Mouse (Mus musculus) C2C12 (cell line): ENCODE measurements around the gene C1s1. TPM values are rescaled to one million over a fixed set of nuclear protein-coding genes. Genes with fewer than 3 reads are reported as not detected.
"Not testable (repeated sequence)": the region's sequence is repeated elsewhere in the genome, so short reads cannot be mapped to it uniquely, and the experiment has no call there.

ENCODE experiments used
- H3K27me3 ChIP-seq: one replicate; pipeline ENCODE4 v1.6.1; 2011; ENCODE audit not compliant: control insufficient read depth, insufficient read depth, insufficient read length
- H3K36me3 ChIP-seq: one replicate; pipeline ENCODE4 v1.6.1; 2011; ENCODE audit not compliant: control insufficient read depth, insufficient read depth
- H3K4me3 ChIP-seq: one replicate; pipeline ENCODE4 v1.5.1; 2011; ENCODE audit warnings: mild to moderate bottlenecking, control low read depth; ENCODE audit not compliant: poor library complexity, insufficient read depth, severe bottlenecking
- H3K79me2 ChIP-seq: one replicate; pipeline ENCODE4 v1.6.1; 2011; ENCODE audit not compliant: control insufficient read depth, insufficient read depth
- H3K79me3 ChIP-seq: one replicate; pipeline ENCODE4 v1.6.1; 2011; ENCODE audit warnings: low read depth, control low read depth
- H3ac ChIP-seq: one replicate; pipeline ENCODE3; 2011; ENCODE audit warnings: low read depth; ENCODE audit not compliant: control insufficient read depth, insufficient read length
- CEBPB ChIP-seq: IDR thresholded peaks from one replicate; pipeline ENCODE4 v1.6.1; 2011; ENCODE audit warnings: low read depth, mild to moderate bottlenecking, control low read depth, moderate library complexity
- CTCF ChIP-seq: IDR thresholded peaks from one replicate; pipeline ENCODE4 v1.5.1; 2011; ENCODE audit not compliant: control insufficient read depth, insufficient read depth, insufficient read length
- FOSL1 ChIP-seq: IDR thresholded peaks from one replicate; pipeline ENCODE4 v1.8.0; 2011; ENCODE audit warnings: mild to moderate bottlenecking, low read length; ENCODE audit not compliant: poor library complexity, insufficient read depth, severe bottlenecking
- MAX ChIP-seq: IDR thresholded peaks from one replicate; pipeline ENCODE4 v1.6.1; 2011; ENCODE audit warnings: mild to moderate bottlenecking, control low read depth
- MYOD1 ChIP-seq: IDR thresholded peaks from one replicate; pipeline ENCODE4 v1.6.1; 2011; ENCODE audit warnings: low read depth; ENCODE audit not compliant: control insufficient read depth, insufficient read length
- MYOG ChIP-seq: IDR thresholded peaks from one replicate; pipeline ENCODE4 v1.6.1; 2011; ENCODE audit not compliant: control insufficient read depth, insufficient read length; ENCODE audit errors: extremely low read depth
- USF1 ChIP-seq: IDR thresholded peaks from one replicate; pipeline ENCODE4 v1.6.1; 2011; ENCODE audit warnings: low read depth, mild to moderate bottlenecking, control low read depth, moderate library complexity
- polyA plus RNA-seq: library from polyadenylated mRNA; unstranded; fragments of >200 nt; fragmentation: generic; extraction: Trizol; gene quantifications from one replicate; pipeline ENCODE4 v1.2.1, GENCODE M21; 2012; ENCODE audit warnings: missing spikeins

C1s1 gene
- polyA plus RNA-seq, 1 experiment, result 0.05 TPM

DNA sequence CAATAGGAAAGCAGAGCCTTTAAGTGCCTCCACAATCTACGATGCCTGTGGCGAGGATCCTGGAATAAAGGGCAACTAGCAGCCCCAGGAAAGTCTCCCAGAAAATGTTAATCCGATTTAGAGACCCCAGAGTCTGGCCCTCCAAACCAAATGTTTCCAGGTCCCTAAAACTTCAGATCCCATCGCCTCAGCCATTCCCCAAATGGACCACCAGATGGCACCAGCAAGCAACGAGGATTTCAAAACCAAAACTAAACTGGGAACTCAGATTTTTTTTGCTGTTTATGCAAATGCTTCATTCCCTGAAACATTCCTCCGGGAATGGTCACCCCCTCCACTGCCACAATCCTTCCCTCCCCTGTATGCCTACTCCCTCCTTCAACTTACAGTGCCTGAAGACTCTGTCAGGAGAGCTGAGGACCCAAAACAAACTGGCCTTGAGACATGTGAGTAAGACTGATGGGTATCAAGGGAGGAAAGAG is 29.8 kb downstream of the C1s1 start, which contains the start of gene C1ra:
C1ra (plus strand) TSS at position 51 of the 482 bp plus-strand sequence.
- Histone ChIP-seq H3K4me3 (no peak within 1 kb of the TSS), H3K79me3 (no peaks in the 10 kb centered on the region), H3ac (no peak within 1 kb of the TSS), H3K79me2 (no peaks in the 10 kb centered on the region), H3K36me3 (no peaks in the 10 kb centered on the region), H3K27me3 (no peaks in the 10 kb centered on the region)
- no peak for TF ChIP-seq CTCF
- TF ChIP-seq USF1, result no peak
- no peak for TF ChIP-seq CEBPB
- no peak for TF ChIP-seq MYOD1
- no peak for TF ChIP-seq MAX
- TF ChIP-seq MYOG, result no peak
- no peak for TF ChIP-seq FOSL1

DNA sequence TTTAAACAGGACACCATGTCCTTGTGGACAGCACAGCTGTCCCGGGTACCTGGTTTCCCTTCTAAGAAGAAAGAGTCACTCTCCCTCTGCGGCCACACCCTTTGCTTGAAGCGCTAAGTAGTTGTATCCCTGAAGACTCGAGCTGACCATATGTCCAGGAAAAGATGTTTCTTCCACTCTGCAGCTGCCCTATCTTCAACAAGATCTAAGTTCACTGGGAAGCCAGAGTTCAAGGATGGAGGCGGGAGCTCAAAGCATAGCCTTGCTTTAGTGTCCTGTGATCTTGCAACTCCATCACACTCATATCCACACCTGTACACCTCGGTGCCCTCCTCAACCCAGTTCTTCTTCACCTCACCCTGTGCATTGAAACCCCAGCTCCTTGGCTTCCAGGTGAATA is 30.2 kb downstream of the C1s1 start:
- Histone ChIP-seq H3K79me2 (no peaks in the 10 kb centered on the region), H3K79me3 (no peaks in the 10 kb centered on the region), H3K4me3 (no peak overlapping the region), H3K27me3 (no peaks in the 10 kb centered on the region), H3K36me3 (no peaks in the 10 kb centered on the region), H3ac (no peak overlapping the region)
- TF ChIP-seq FOSL1, result no peak
- no peak for TF ChIP-seq MAX
- no peak for TF ChIP-seq CEBPB
- no peak for TF ChIP-seq MYOG
- TF ChIP-seq CTCF, result no peak
- no peak for TF ChIP-seq MYOD1
- no peak for TF ChIP-seq USF1

DNA sequence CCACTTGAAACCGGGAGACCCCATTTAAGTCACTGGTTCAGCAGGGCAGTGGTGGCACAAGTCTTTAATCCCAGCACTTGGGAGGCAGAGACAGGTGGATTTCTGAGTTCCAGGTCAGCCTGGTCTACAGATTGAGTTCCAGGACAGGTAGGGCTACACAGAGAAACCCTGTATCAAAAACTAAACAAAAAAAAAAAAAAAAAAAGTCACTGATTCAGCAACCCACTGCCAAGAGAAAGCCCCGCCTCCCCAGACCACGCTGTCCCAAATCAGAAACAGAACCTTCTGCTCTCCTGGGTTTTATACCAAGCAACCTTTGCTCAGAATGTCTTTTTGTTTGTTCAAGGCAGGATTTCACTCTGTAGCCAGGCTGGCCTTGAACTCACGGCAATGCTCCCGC is 33.0 kb downstream of the C1s1 start:
- not testable (repeated sequence) for H3K79me3 ChIP-seq, H3K27me3 ChIP-seq, H3ac ChIP-seq, H3K36me3 ChIP-seq, H3K79me2 ChIP-seq, H3K4me3 ChIP-seq

DNA sequence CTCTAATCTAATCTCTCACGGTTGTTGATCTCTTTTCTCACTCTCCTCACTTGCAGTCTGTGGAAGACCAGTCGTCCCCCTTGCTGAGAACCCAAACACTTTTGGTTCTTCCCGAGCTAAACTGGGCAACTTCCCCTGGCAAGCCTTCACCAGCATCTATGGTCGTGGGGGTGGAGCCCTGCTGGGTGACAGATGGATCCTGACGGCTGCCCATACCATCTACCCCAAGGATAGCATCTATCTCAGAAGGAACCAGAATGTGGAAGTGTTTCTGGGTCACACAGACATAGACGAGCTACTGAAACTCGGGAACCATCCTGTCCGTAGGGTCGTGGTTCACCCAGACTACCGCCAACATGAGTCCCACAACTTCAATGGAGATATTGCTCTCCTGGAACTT is 33.9 kb downstream of the C1s1 start:
- Histone ChIP-seq H3K79me2 (no peaks in the 10 kb centered on the region), H3K36me3 (no peaks in the 10 kb centered on the region), H3K4me3 (no peak overlapping the region), H3ac (no peak overlapping the region), H3K79me3 (no peaks in the 10 kb centered on the region), H3K27me3 (no peaks in the 10 kb centered on the region)
- TF ChIP-seq CEBPB (no peak), CTCF (no peak), MYOG (no peak), MYOD1 (no peak), USF1 (no peak), FOSL1 (no peak), MAX (no peak)

DNA sequence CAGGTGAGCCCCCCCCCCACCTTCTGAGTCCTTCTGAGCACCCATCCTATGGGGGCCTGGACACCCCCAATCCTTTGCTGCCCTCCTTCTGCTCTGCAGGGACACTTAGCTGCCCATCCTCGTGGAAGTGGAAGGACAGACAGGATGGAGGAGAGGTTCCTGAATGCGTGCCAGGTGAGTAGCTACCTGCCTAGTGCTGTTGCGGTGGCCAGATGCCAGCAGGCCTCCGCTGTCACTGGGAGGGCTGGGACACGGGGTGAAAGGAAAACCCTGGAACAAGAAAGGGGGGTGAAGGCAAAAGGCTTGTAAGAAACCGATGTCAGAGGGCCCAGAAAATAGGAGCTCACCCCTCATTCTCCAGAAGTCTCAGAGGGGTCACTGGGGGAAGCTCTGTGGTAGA is 35.2 kb downstream of the C1s1 start:
- no peak overlapping the region for H3ac ChIP-seq
- no peaks in the 10 kb centered on the region for H3K36me3 ChIP-seq
- H3K79me2 ChIP-seq, result no peaks in the 10 kb centered on the region
- no peaks in the 10 kb centered on the region for H3K27me3 ChIP-seq
- TF ChIP-seq CTCF, result no peak
- no peak for TF ChIP-seq MYOD1
- no peak for TF ChIP-seq CEBPB
- TF ChIP-seq MAX, result no peak
- TF ChIP-seq FOSL1, result no peak
- TF ChIP-seq MYOG, result no peak
- no peak for TF ChIP-seq USF1
- no peaks in the 10 kb centered on the region for H3K79me3 ChIP-seq
- H3K4me3 ChIP-seq, result no peak overlapping the region

DNA sequence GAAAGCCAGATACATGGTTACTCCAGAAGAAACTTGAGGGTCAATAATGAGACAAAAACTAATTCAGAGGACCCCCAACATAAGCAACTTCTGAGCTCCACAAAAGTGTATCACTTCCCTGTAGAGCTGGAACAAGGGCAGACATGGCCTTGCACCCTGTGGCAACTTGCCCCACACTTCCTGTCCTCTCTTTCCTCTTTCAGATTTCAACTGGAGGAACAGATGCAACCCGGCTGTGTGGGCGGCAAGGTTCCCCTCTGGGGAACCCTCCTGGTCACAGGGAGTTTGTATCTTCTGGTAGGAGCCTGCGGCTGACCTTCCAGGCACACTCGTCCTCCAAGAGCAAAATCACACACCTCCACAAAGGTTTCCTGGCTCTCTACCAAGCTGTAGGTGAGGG is 37.1 kb downstream of the C1s1 start:
- Histone ChIP-seq H3K36me3 (no peaks in the 10 kb centered on the region), H3K27me3 (no peaks in the 10 kb centered on the region), H3K79me3 (no peaks in the 10 kb centered on the region), H3K79me2 (no peaks in the 10 kb centered on the region), H3K4me3 (no peak overlapping the region), H3ac (no peak overlapping the region)
- TF ChIP-seq MYOG (no peak), CEBPB (no peak), MYOD1 (no peak), USF1 (no peak), CTCF (no peak), MAX (no peak), FOSL1 (no peak)
